Mouse (Mus musculus) CH12.LX (cell line): ENCODE measurements around the gene Cdkn1b. TPM values are rescaled to one million over a fixed set of nuclear protein-coding genes. Genes with fewer than 3 reads are reported as not detected.

ENCODE experiments used
- DNase-seq: peaks from one replicate; pipeline ENCODE4 v3.0.0-alpha.2; 2013; ENCODE audit errors: extremely low read depth
- H3K27ac ChIP-seq: 2 replicates; pipeline ENCODE4 v1.5.1; 2012; ENCODE audit warnings: low read depth, mild to moderate bottlenecking, control low read depth, moderate library complexity; ENCODE audit not compliant: insufficient read depth
- H3K27me3 ChIP-seq: replicated peaks from 2 replicates; pipeline ENCODE3; 2012; ENCODE audit warnings: inconsistent platforms
- H3K36me3 ChIP-seq, 2 experiments: replicated peaks in 1 of 2; 2 replicates each; pipeline versions ENCODE3 to v1.6.1; 2012; ENCODE audit warnings: inconsistent platforms in 1 of 2, low read length in 1 of 2, mild to moderate bottlenecking in 1 of 2, mixed read lengths in 1 of 2, moderate library complexity in 1 of 2; ENCODE audit not compliant: control insufficient read depth in 1 of 2, insufficient read depth in 1 of 2
- H3K4me1 ChIP-seq, 2 experiments: 2 replicates each; pipeline ENCODE4 v1.6.1; 2012; ENCODE audit warnings: inconsistent platforms in 1 of 2, moderate library complexity in 1 of 2; ENCODE audit not compliant: insufficient read depth in 2 of 2, control insufficient read depth in 1 of 2
- H3K4me2 ChIP-seq: 2 replicates; pipeline ENCODE4 v1.6.1; 2012; ENCODE audit warnings: low read depth, mild to moderate bottlenecking, control low read depth; ENCODE audit not compliant: poor library complexity, insufficient read depth, severe bottlenecking
- H3K4me3 ChIP-seq, 3 experiments: fragments of 150-350 bp in 1 of 3; sonication (generic) in 1 of 3; replicated peaks in 1 of 3; 2 replicates each; pipeline versions ENCODE3 to v1.5.1; 2011 to 2012; ENCODE audit warnings: low read depth in 2 of 3, low read length in 2 of 3, mild to moderate bottlenecking in 2 of 3, moderate library complexity in 2 of 3, control low read depth in 1 of 3, improper control_type of control experiment in 1 of 3, inconsistent platforms in 1 of 3, mixed read lengths in 1 of 3; ENCODE audit not compliant: poor library complexity in 1 of 3
- H3K79me2 ChIP-seq: replicated peaks from 2 replicates; pipeline ENCODE4 v1.6.1; 2012; ENCODE audit warnings: mild to moderate bottlenecking, moderate library complexity; ENCODE audit not compliant: control insufficient read depth, poor library complexity, insufficient read depth, severe bottlenecking; ENCODE audit errors: extremely low read depth
- H3K9ac ChIP-seq: 2 replicates; pipeline ENCODE4 v1.6.1; 2012; ENCODE audit warnings: low read depth, mild to moderate bottlenecking, control low read depth, moderate library complexity; ENCODE audit not compliant: insufficient read depth
- H3K9me3 ChIP-seq: replicated peaks from 2 replicates; pipeline ENCODE3; 2012; ENCODE audit warnings: low read length, inconsistent platforms, mixed read lengths
- BHLHE40 ChIP-seq: IDR thresholded peaks from 2 replicates; pipeline ENCODE4 v1.6.1; 2011; ENCODE audit warnings: mild to moderate bottlenecking, low read depth, low read length, improper control_type of control experiment
- CHD2 ChIP-seq: IDR thresholded peaks from 2 replicates; pipeline ENCODE4 v1.6.1; 2011; ENCODE audit warnings: low read length, improper control_type of control experiment
- E2F4 ChIP-seq: IDR thresholded peaks from 2 replicates; pipeline ENCODE4 v1.6.1; 2011; ENCODE audit warnings: low read depth, low read length, improper control_type of control experiment; ENCODE audit not compliant: insufficient replicate concordance
- ELF1 ChIP-seq: IDR thresholded peaks from 2 replicates; pipeline ENCODE4 v1.6.1; 2014; ENCODE audit warnings: low read depth, mild to moderate bottlenecking, inconsistent platforms, low read length, improper control_type of control experiment
- EP300 ChIP-seq: IDR thresholded peaks from 2 replicates; pipeline ENCODE4 v1.6.1; 2011; ENCODE audit warnings: low read length, improper control_type of control experiment
- ETS1 ChIP-seq: conservative IDR thresholded peaks from 2 replicates; pipeline ENCODE4 v1.6.1; 2012; ENCODE audit warnings: low read depth, mild to moderate bottlenecking, inconsistent platforms, low read length, improper control_type of control experiment, moderate library complexity
- GABPA ChIP-seq: IDR thresholded peaks from 2 replicates; pipeline ENCODE4 v1.6.1; 2012; ENCODE audit warnings: low read depth, low read length, improper control_type of control experiment, inconsistent platforms; ENCODE audit not compliant: insufficient replicate concordance
- HCFC1 ChIP-seq: IDR thresholded peaks from 2 replicates; pipeline ENCODE4 v1.6.1; 2012; ENCODE audit warnings: low read depth, mild to moderate bottlenecking, inconsistent platforms, low read length, improper control_type of control experiment
- IRF4 ChIP-seq: IDR thresholded peaks from 2 replicates; pipeline ENCODE4 v1.6.1; 2014; ENCODE audit warnings: low read depth, mild to moderate bottlenecking, inconsistent platforms, low read length, improper control_type of control experiment
- KAT2A ChIP-seq: IDR thresholded peaks from 2 replicates; pipeline ENCODE4 v1.6.1; 2012; ENCODE audit warnings: low read length, improper control_type of control experiment, inconsistent platforms; ENCODE audit not compliant: insufficient replicate concordance
- MAZ ChIP-seq: IDR thresholded peaks from 2 replicates; pipeline ENCODE4 v1.6.1; 2012; ENCODE audit warnings: low read depth, mild to moderate bottlenecking, inconsistent platforms, low read length, improper control_type of control experiment, moderate library complexity
- MXI1 ChIP-seq: IDR thresholded peaks from 2 replicates; pipeline ENCODE4 v1.6.1; 2011; ENCODE audit warnings: mild to moderate bottlenecking, low read depth, low read length, improper control_type of control experiment
- MYC ChIP-seq: IDR thresholded peaks from 2 replicates; pipeline ENCODE4 v1.6.1; 2011; ENCODE audit warnings: low read depth, mild to moderate bottlenecking, improper control_type of control experiment, low read length
- NELFE ChIP-seq: IDR thresholded peaks from 2 replicates; pipeline ENCODE4 v1.6.1; 2011; ENCODE audit warnings: low read depth, low read length, improper control_type of control experiment
- NRF1 ChIP-seq: IDR thresholded peaks from 2 replicates; pipeline ENCODE4 v1.6.1; 2014; ENCODE audit warnings: low read depth, mild to moderate bottlenecking, inconsistent platforms, low read length, improper control_type of control experiment, moderate library complexity
- POLR2A ChIP-seq: IDR thresholded peaks from 2 replicates; pipeline ENCODE4 v1.6.1; 2011; ENCODE audit warnings: low read depth, mild to moderate bottlenecking, improper control_type of control experiment, low read length
- RCOR1 ChIP-seq: conservative IDR thresholded peaks from 2 replicates; pipeline ENCODE4 v1.6.1; 2012; ENCODE audit warnings: low read depth, mild to moderate bottlenecking, inconsistent platforms, low read length, improper control_type of control experiment
- SIN3A ChIP-seq: IDR thresholded peaks from 2 replicates; pipeline ENCODE4 v1.6.1; 2012; ENCODE audit warnings: low read length, improper control_type of control experiment, inconsistent platforms
- TBP ChIP-seq: conservative IDR thresholded peaks from 2 replicates; pipeline ENCODE4 v1.6.1; 2011; ENCODE audit warnings: low read depth, low read length, improper control_type of control experiment
- TCF12 ChIP-seq: IDR thresholded peaks from 2 replicates; pipeline ENCODE4 v1.6.1; 2014; ENCODE audit warnings: low read depth, mild to moderate bottlenecking, inconsistent platforms, low read length, improper control_type of control experiment
- UBTF ChIP-seq: IDR thresholded peaks from 2 replicates; pipeline ENCODE4 v1.6.1; 2012; ENCODE audit warnings: low read depth, mild to moderate bottlenecking, inconsistent platforms, low read length, improper control_type of control experiment, moderate library complexity
- USF1 ChIP-seq: IDR thresholded peaks from 2 replicates; pipeline ENCODE4 v1.6.1; 2014; ENCODE audit warnings: low read depth, mild to moderate bottlenecking, inconsistent platforms, low read length, improper control_type of control experiment
- USF2 ChIP-seq: conservative IDR thresholded peaks from 2 replicates; pipeline ENCODE4 v1.6.1; 2011; ENCODE audit warnings: low read depth, low read length, improper control_type of control experiment
- ZC3H11A ChIP-seq: IDR thresholded peaks from 2 replicates; pipeline ENCODE4 v1.6.1; 2012; ENCODE audit warnings: low read depth, mild to moderate bottlenecking, inconsistent platforms, low read length, improper control_type of control experiment
- ZKSCAN1 ChIP-seq: IDR thresholded peaks from 2 replicates; pipeline ENCODE4 v1.6.1; 2012; ENCODE audit warnings: low read depth, inconsistent platforms, low read length, improper control_type of control experiment, borderline replicate concordance
- ZMIZ1 ChIP-seq: IDR thresholded peaks from 2 replicates; pipeline ENCODE4 v1.6.1; 2012; ENCODE audit warnings: low read depth, mild to moderate bottlenecking, inconsistent platforms, low read length, improper control_type of control experiment
- ZNF384 ChIP-seq: IDR thresholded peaks from 2 replicates; pipeline ENCODE4 v1.6.1; 2012; ENCODE audit warnings: low read depth, low read length, improper control_type of control experiment, inconsistent platforms
- dilution Hi-C: fragments of 300-500 bp; cut with MboI; formaldehyde crosslinking; loops from 2 replicates; pipeline ENCODE4 v1.14.3; 2020; ENCODE audit warnings: low sequenced_read_pairs; ENCODE audit not compliant: extremely low pct_unique_long_range_greater_than_20kb, extremely low pct_ligation_motif_present
- in situ Hi-C: fragments of 300-500 bp; cut with MboI; formaldehyde crosslinking; loops from 3 replicates; pipeline ENCODE4 v1.14.3; 2019; ENCODE audit warnings: low sequenced_read_pairs, low pct_ligation_motif_present, low pct_unique_long_range_greater_than_20kb, mixed read lengths
- polyA plus RNA-seq: library from polyadenylated mRNA; unstranded; fragments of >175 nt; gene quantifications from 2 replicates; pipeline ENCODE4 v1.2.1, GENCODE M21; 2012; ENCODE audit warnings: low read depth; ENCODE audit not compliant: insufficient read length
- total RNA-seq, 2 experiments: library from RNA; depleted of rRNA; stranded (reverse); fragments of 300-350 nt in 1 of 2; fragments of >200 nt in 1 of 2; gene quantifications; 2 replicates each; pipeline ENCODE4 v1.2.3; 2012 to 2014

The Cdkn1b gene
- total and polyA plus RNA-seq, 3 experiments = 19.2 to 23.5 (median 20.9) TPM

GRCm38 (mm10) chr6:134928096-134928888, 8.1 kb downstream of the Cdkn1b start:
- H3K36me3 ChIP-seq = peaks cover 0 to 5% of the 10 kb centered on the region in 2 experiments
- H3K4me1 ChIP-seq = peaks cover 0 to 14% of the 10 kb centered on the region in 2 experiments; a peak in 1 of 4 replicates
- peak overlapping the region; percentile 99 for H3K27ac ChIP-seq
- no peaks in the 10 kb centered on the region for H3K9me3 ChIP-seq
- dilution Hi-C loops (no loop called here), in situ Hi-C loops (no loop called here)
- TF ChIP-seq MYC (peak; percentile 85), E2F4 (no peak), BHLHE40 (peak; percentile 95), UBTF (peak; percentile 74), ZMIZ1 (peak; percentile 61), NRF1 (peak; percentile 65; the same call in 1 of the 2 replicates), NELFE (peak; percentile 62), ELF1 (no peak), MAZ (peak; percentile 69; the same call in 1 of the 2 replicates), GABPA (no peak), SIN3A (peak; percentile 82), POLR2A (peak; percentile 82), ZC3H11A (no peak), TCF12 (peak; percentile 81), HCFC1 (peak; percentile 44; the same call in 1 of the 2 replicates), IRF4 (0 out of 2 replicates have a peak, but pooled peaks have one; percentile 1), TBP (peak; percentile 61; the same call in 1 of the 2 replicates)
- H3K27me3 ChIP-seq = no peaks in the 10 kb centered on the region
- H3K4me3 ChIP-seq = peak overlapping the region; percentile 69 to 81 (median 77)
- peak overlapping the region; percentile 65 for H3K4me2 ChIP-seq
- H3K9ac ChIP-seq = peak overlapping the region; percentile 85
- DNase-seq = peak; percentile 94
- H3K79me2 ChIP-seq = peaks cover 49% of the 10 kb centered on the region

- Histone ChIP-seq H3K4me1 (peaks cover 0 to 14% of the 10 kb centered on the region in 2 experiments; a peak in 2 of 4 replicates), H3K4me2 (peak overlapping the region; percentile 45; the same call in 1 of the 2 replicates), H3K36me3 (peaks cover 0 to 4% of the 10 kb centered on the region in 2 experiments), H3K9me3 (no peaks in the 10 kb centered on the region), H3K9ac (peak overlapping the region; percentile 98), H3K27me3 (no peaks in the 10 kb centered on the region), H3K79me2 (peaks cover 51% of the 10 kb centered on the region), H3K27ac (peak overlapping the region; percentile 88), H3K4me3 (peak overlapping the region; percentile 68 to 81 (median 74))
- dilution Hi-C loops (no loop called here), in situ Hi-C loops (no loop called here)
- TF ChIP-seq EP300 (peak; percentile 12; the same call in 1 of the 2 replicates), MXI1 (peak; percentile 69), RCOR1 (peak; percentile 61; the same call in 1 of the 2 replicates), USF2 (no peak), ZKSCAN1 (no peak), TCF12 (peak; percentile 9; the same call in 1 of the 2 replicates), NELFE (peak; percentile 73; the same call in 1 of the 2 replicates), ZMIZ1 (peak; percentile 63; the same call in 1 of the 2 replicates), KAT2A (0 out of 2 replicates have a peak, but pooled peaks have one; percentile 41), TBP (0 out of 2 replicates have a peak, but pooled peaks have one; percentile 22), SIN3A (peak; percentile 52), E2F4 (0 out of 2 replicates have a peak, but pooled peaks have one; percentile 69), HCFC1 (no peak), USF1 (peak; percentile 61), CHD2 (0 out of 2 replicates have a peak, but pooled peaks have one; percentile 10), UBTF (0 out of 2 replicates have a peak, but pooled peaks have one; percentile 11), ZNF384 (peak; percentile 98), MYC (no peak), POLR2A (peak; percentile 60; the same call in 1 of the 2 replicates), ETS1 (peak; percentile 20; the same call in 1 of the 2 replicates)
- no peak for DNase-seq
These were observed 8.7 kb downstream of the Cdkn1b start for GRCm38 (mm10) chr6:134928889-134929310.
